Mouse (Mus musculus): ENCODE measurements at regions not wholly inside any gene's neighbourhood (a gene's known extent, or its start where the extent isn't known, plus 50 kb on each side); places are given as distances from the start of the nearest gene placed in this dataset.

- no peak for TF ChIP-seq CTCF (IDR thresholded peaks at IDR 0.05 in 2 of 3, conservative IDR thresholded peaks at IDR 0.05 in 1 of 3; ENCODE audit: control insufficient read depth in 1 of 3, insufficient read depth in 1 of 3, low read depth in 2 of 3, low read length in 3 of 3, poor library complexity in 1 of 3, severe bottlenecking in 1 of 3)
- TF ChIP-seq ETS1 (IDR thresholded peaks at IDR 0.05; ENCODE audit: low read depth, low read length) = no peak
- TF ChIP-seq POLR2A (IDR thresholded peaks at IDR 0.05; ENCODE audit: control insufficient read depth in 1 of 2, insufficient read depth in 1 of 2, low read depth in 1 of 2, low read length in 2 of 2, poor library complexity in 1 of 2) = no peak
- no peak for TF ChIP-seq USF1 (IDR thresholded peaks at IDR 0.05; ENCODE audit: low read depth, low read length)
- TF ChIP-seq GATA1 (IDR thresholded peaks at IDR 0.05; ENCODE audit: low read depth, low read length) = no peak
- no peak for TF ChIP-seq NRF1 (IDR thresholded peaks at IDR 0.05; ENCODE audit: insufficient read depth, low read depth, low read length, poor library complexity, severe bottlenecking)
- TF ChIP-seq RCOR1 (IDR thresholded peaks at IDR 0.05; ENCODE audit: low read depth, low read length) = no peak
- no peak for TF ChIP-seq POLR2AphosphoS2 (IDR thresholded peaks at IDR 0.05; ENCODE audit: low read length)
- TF ChIP-seq EP300 (IDR thresholded peaks at IDR 0.05; ENCODE audit: low read depth in 1 of 2, low read length in 2 of 2) = no peak
Observed at GRCm38 (mm10) chr3:144029611-144030010, 175.4 kb downstream of the Lmo4 start.
